Mouse (Mus musculus) liver (tissue): ENCODE measurements around the gene Trim23.
"Not testable (repeated sequence)": the region's sequence is repeated elsewhere in the genome, so short reads cannot be mapped to it uniquely, and the experiment has no call there.

ENCODE experiments used
- DNase-seq: peaks from one replicate; pipeline ENCODE4 v3.0.0-alpha.2; 2020; ENCODE audit warnings: mixed read lengths

Trim23 gene

GRCm38 (mm10) chr13:104178650-104179121 is at the start of gene Trim23:
Gene Trim23, plus strand, starts transcription at chr13:104178797.
- peak; percentile 98 for DNase-seq

GRCm38 (mm10) chr13:104132561-104132960 is 46.0 kb upstream of the Trim23 start:
- no peak for DNase-seq

GRCm38 (mm10) chr13:104134510-104135085 is 44.0 kb upstream of the Trim23 start:
- DNase-seq, result no peak

- peak; percentile 82 for DNase-seq
Measured at GRCm38 (mm10) chr13:104139369-104140209, 39.0 kb upstream of the Trim23 start.

- no peak for DNase-seq
Measured at GRCm38 (mm10) chr13:104144871-104145270, 33.7 kb upstream of the Trim23 start.

GRCm38 (mm10) chr13:104145646-104146045 is 33.0 kb upstream of the Trim23 start:
- no peak for DNase-seq

- no peak for DNase-seq
Measured at GRCm38 (mm10) chr13:104154180-104154579, 24.4 kb upstream of the Trim23 start.

GRCm38 (mm10) chr13:104155106-104155505 is 23.5 kb upstream of the Trim23 start:
- DNase-seq, result no peak

GRCm38 (mm10) chr13:104155686-104156085 is 22.9 kb upstream of the Trim23 start:
- no peak for DNase-seq

GRCm38 (mm10) chr13:104171711-104172110 is 6.9 kb upstream of the Trim23 start:
- no peak for DNase-seq

- no peak for DNase-seq
Measured at GRCm38 (mm10) chr13:104172498-104172897, 6.1 kb upstream of the Trim23 start.

- DNase-seq, result no peak
Measured at GRCm38 (mm10) chr13:104176874-104177273, 1.7 kb upstream of the Trim23 start.

- peak; percentile 91 for DNase-seq
Measured at GRCm38 (mm10) chr13:104177796-104178649, 574 bp upstream of the Trim23 start, which contains the start of gene Trappc13. Gene Trappc13, minus strand, starts transcription at chr13:104178469.

- DNase-seq, result peak; percentile 6
Measured at GRCm38 (mm10) chr13:104179176-104179888, 735 bp downstream of the Trim23 start.

GRCm38 (mm10) chr13:104187357-104187756 is 8.8 kb downstream of the Trim23 start:
- DNase-seq, result no peak

- DNase-seq, result not testable (repeated sequence)
Measured at GRCm38 (mm10) chr13:104195891-104196290, 17.3 kb downstream of the Trim23 start.

- DNase-seq, result no peak
Measured at GRCm38 (mm10) chr13:104204313-104204712, 25.7 kb downstream of the Trim23 start.

GRCm38 (mm10) chr13:104227478-104227877 is 48.9 kb downstream of the Trim23 start:
- DNase-seq, result no peak

GRCm38 (mm10) chr13:104228384-104229066 is 49.9 kb downstream of the Trim23 start, which contains the start of the genes Cenpk and Ppwd1:
Gene Cenpk, plus strand, starts transcription at chr13:104228611.
Gene Ppwd1, minus strand, starts transcription at chr13:104228843.
- peak; percentile 96 for DNase-seq

- DNase-seq, result peak; percentile 45
Measured at GRCm38 (mm10) chr13:104229181-104229580, 50.6 kb downstream of the Trim23 start.
